Mouse (Mus musculus): Measurements from ENCODE around the gene Nufip1.

Gene Nufip1

DNA sequence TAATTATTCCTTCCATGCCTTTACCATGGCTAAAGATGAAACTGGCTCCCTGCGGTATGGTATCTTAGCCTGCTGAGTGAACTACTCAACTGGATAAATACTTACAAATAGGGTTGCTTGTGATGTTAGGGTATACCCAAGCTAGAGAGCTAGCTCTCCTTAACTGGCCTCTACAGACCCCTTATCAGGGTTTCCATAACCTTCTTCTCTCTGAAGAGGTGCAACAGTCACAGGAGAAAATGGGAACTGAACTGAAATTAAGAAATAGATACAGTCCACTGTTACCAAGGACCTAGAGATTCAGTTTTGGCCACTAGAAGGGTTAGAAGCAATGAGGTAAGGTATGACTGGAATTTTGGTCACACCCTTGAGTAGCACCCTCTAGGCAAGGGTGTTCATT is 34.6 kb downstream of the Nufip1 start:
- no peak for DNase-seq (ENCODE audit: low read depth, low spot score)

DNA sequence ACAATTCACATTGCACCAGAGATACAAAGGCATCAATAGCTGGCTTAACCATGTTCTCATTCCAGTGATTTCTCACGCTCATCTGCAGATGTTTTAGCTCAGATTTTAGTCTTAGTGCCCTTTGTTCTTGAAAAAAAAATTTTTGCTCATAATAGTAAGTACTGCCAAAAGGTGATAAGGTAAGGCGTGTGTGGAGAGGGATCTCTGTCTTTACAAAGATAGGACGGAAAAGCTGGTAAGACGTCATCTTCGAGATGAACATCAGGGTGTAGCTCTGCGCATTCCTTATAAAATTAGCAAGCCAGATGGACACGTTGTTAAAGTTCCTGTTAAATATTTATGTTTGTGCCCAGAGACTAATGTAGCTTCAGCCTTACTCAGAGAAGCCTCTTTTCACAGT is 35.2 kb downstream of the Nufip1 start:
- DNase-seq (ENCODE audit: low read depth, low spot score) = no peak

- DNase-seq (ENCODE audit: low read depth, low spot score) = no peak
These were observed 36.4 kb downstream of the Nufip1 start for GRCm38 (mm10) chr14:76147061-76147460.

GRCm38 (mm10) chr14:76148294-76148693 is 37.6 kb downstream of the Nufip1 start:
- DNase-seq (ENCODE audit: low read depth, low spot score) = peak; percentile 67

GRCm38 (mm10) chr14:76149531-76150179 is 39.0 kb downstream of the Nufip1 start:
- DNase-seq (ENCODE audit: low read depth, low spot score) = peak; percentile 14

DNA sequence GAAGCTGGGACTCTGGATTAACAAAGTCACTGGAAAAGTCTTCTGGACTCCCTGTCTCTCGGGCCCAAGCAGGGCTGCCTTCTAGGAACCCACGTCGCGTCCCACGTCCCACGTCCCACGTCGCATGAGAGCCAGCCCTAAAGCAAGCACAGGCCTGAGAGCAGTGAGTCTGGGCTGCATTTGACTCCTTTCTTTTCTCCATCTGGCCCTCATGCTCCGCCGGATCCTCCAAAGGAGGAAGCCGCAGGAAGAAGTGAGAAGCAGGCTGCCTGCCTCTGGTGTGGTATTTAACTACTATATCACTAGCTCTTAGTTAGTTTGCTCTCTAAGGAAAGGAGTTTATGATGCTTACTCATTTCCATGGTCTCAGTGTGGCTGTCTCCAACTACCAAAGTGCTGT is 39.8 kb downstream of the Nufip1 start:
- no peak for DNase-seq (ENCODE audit: low read depth, low spot score)

GRCm38 (mm10) chr14:76151011-76151410 is 40.3 kb downstream of the Nufip1 start:
- no peak for DNase-seq (ENCODE audit: low read depth, low spot score)

GRCm38 (mm10) chr14:76151820-76152161 is 41.1 kb downstream of the Nufip1 start:
- DNase-seq (ENCODE audit: low read depth, low spot score) = no peak

DNA sequence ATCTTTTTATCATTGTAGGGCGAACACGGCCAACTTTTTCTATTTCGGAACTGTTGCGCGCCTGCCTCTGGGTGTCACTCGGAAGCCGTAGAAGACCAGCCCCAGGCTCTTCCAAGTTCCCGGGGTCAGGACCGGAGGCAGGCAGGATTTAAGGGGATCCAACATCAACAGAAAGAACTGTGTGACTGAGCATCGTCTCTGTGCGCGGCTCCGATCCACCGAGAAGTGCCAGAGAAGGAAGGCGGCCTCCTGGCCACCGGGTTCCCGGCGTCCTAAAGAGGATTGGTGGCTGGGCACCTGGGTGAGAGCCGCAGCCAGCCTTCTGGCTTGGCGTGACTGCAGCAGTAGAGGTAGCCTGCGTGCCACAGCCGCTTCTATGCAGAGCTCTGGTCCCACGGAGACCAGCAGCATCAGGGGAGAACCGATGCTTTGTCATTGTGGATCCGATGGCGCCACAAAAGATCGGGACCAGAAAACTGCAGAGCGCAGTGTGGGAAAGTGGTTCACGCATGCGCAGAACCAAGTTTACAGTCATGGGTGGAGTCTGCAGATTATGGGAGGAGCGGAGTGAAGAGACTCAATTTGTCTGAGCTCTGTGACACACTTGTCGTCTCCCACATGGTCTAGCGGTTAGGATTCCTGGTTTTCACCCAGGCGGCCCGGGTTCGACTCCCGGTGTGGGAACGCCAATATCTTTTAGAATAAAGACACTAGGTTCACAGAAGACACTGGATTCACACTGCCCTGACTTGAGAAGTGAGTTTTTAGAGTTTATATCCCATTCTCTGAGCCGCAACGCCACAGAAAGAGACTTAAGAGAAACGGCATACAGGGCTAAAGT is 41.7 kb downstream of the Nufip1 start:
- DNase-seq (ENCODE audit: low read depth, low spot score) = peak; percentile 95

GRCm38 (mm10) chr14:76153003-76153675 is 42.4 kb downstream of the Nufip1 start:
- DNase-seq (ENCODE audit: low read depth, low spot score) = no peak

DNA sequence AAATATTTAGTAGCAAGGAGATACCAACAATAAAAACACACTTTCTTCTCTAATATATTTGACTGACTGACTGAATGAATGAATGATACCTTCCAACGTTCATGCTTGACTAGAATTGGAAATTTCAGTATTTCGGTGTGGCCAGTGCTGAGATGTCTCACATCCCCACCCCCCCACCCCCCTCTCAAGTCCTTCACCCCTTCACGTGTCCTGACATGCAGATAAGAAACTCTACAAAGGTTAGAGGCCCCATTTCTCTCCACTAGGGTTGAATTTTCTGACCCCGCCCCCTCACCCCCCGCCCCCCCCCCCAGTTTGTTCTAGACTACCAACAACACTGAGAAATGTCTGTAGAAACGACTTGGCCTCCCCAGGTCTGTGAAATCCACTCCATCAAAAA is 43.1 kb downstream of the Nufip1 start:
- no peak for DNase-seq (ENCODE audit: low read depth, low spot score)

DNA sequence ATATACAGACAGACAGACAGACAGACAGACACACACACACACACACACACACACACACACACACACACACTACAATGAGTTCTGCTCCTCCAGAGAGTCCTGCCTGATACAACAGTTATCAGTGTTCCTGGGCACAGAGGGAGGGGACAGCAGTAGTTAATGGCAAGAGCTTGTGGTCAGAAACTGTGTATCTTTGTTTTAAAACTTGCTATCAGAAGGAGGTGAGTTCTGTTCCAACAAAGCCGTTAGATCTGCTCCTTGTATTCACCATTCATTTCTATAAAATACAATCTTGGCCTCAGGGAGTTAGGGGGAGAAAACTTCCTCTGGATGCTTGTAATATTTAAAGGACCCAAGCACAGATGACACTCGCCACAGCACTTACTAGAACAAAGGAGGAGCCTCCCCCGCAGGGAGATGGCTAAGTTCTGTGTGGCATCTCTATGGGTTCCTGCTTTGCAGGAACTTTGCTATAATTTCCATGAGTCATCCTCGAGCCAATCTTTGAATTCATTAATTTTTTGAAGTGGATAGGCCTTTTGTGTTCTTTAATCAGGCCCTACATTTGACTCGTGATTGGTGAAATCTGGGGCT is 47.6 kb downstream of the Nufip1 start:
- no peak for DNase-seq (ENCODE audit: low read depth, low spot score)

- peak; percentile 27 for DNase-seq (ENCODE audit: low read depth, low spot score)
These were observed 49.9 kb downstream of the Nufip1 start for GRCm38 (mm10) chr14:76160580-76160979.

GRCm38 (mm10) chr14:76164236-76164635 is 53.5 kb downstream of the Nufip1 start:
- DNase-seq (ENCODE audit: low read depth, low spot score) = no peak

DNA sequence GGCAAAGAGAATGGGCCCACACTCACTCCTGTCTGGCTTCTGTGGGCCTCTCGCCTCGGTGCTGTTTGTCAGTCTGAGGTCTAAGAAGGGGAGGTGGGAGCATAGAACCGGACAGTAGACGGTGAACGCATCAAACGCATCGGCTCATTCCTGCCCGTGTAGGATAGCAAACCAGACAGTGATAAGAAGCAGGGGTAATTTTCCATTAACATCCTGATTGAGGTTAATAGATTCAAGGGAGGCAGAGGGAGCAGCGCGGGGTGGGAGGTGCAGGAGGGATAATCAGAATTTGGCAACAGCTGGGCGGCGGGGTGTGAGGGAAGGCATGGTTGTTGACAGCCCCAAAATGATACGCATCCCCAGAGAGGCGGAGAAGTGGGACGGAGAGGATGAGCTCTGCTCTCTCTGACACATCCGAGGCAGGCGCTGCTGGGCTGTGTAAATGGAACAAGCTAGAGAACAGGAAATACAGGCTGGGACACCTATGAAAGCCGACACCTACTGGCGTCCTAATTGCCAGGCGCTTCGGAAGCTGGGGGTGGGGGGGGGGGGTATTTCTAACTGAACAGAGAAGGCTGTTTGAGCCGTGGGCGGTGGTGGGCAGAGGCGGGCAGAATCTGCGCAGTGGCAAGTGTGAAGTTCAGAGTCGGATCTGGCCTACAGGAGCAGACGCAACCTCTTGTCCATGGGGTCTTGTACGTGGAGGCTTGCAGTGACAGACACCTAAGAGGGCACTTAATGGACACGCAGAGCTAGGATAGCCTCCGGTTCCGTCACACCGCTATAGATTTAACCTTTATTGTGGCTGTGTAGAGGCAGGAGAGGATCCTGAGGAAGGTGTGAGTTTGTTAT is 54.4 kb downstream of the Nufip1 start:
- DNase-seq (ENCODE audit: low read depth, low spot score) = no peak

DNA sequence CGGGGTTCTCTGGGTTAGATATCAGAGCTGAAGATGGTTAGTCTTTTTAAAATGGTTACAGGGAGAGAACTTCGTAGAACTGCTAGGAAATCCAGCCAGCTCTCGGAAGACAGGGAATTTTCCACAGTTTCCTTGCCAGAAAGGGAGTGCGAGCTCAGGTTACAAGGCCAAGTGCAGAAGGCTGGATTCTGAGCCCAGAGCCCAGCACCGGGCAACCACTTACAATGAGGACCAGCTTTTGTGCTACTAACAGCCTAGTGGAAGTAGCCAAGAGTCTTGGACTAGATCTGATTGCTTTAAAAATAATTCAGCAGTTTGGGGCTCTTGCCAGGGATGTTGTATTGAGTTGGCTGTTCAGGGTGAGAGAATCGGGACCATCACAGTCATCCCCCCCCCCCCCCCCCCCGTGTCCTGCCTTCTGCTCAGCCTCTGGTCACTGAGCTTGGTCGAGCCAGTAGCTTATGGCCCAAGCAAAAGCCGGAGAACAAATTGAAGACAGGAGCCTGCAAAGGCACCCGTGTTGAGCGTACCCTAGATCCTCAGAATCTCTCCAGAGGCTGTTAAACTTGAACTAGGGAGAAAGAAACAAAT is 59.3 kb downstream of the Nufip1 start:
- no peak for DNase-seq (ENCODE audit: low read depth, low spot score)

- DNase-seq (ENCODE audit: low read depth, low spot score) = no peak
These were observed 60.6 kb downstream of the Nufip1 start for GRCm38 (mm10) chr14:76171285-76171684.

DNA sequence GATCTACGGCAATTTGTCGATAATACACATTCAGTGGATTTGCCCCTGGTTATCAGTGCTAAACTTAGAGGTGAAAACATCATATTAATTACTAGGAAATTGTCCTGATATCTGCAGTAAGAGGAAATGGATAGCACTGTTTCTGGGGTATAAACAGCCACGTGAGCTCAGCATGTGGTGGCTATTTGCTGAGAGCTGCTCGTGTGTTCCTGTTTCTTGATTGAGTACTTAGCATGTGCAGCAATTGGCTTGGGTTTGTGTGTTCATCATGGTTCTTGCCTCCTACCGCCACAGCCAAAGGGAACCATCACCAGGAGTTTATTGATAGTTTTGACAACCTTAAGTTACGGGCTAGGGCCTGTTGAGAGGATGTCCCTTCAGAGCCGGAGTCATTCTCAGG is 63.6 kb downstream of the Nufip1 start:
- no peak for DNase-seq (ENCODE audit: low read depth, low spot score)

DNA sequence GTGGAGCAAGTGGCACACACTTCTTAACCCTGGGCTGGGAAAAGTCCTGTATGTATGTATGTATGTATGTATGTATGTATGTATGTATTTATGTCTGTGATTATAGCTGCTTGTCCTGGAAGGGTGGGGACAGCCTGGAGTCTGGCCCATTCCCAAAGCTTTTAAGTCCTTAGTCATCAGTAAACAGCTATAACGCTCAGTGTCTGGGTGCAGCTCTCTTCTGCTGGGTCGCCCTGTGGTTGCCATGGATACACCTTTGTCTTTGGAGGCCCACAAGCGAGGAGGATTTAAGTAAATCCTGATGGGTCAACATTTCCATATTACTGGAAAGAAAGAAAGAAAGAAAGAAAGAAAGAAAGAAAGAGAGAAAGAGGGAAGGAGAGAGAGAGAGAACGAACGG is 65.1 kb downstream of the Nufip1 start:
- no peak for DNase-seq (ENCODE audit: low read depth, low spot score)

DNA sequence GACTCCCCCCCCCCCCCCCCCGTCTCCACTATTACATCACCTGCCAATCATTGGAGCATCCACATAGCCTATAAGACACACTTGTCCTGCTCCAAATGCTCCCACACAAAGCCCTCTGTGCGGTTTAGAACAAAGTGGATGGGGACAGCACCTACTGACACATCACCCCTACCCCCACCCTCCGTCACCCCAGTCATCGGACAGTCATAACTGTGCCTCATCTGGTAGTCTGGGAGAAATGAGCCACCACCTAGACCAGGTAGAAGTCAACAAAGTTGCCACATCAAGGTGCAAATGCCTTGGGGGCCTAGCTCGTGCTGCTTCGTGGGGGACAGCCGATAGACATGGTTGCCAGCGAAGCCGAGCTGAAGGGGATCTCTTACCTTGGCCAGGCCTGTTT is 66.5 kb downstream of the Nufip1 start:
- no peak for DNase-seq (ENCODE audit: low read depth, low spot score)

- DNase-seq (ENCODE audit: low read depth, low spot score) = no peak
These were observed 67.8 kb downstream of the Nufip1 start for GRCm38 (mm10) chr14:76178447-76178846.
